Mouse (Mus musculus) kidney, postnatal 0 days (tissue): Measurements from ENCODE around the gene Cadm4. TPM values are rescaled to one million over a fixed set of nuclear protein-coding genes. Genes with fewer than 3 reads are reported as not detected.

Experiments
- ATAC-seq: fragments of 200-750 bp; cut with Nextera tagmentation; replicated peaks from 2 replicates; pipeline ENCODE4 v1.8.0; 2017; ENCODE audit warnings: low read depth, moderate number of reproducible peaks, moderate TSS enrichment, moderate library complexity; ENCODE audit not compliant: low FRiP score
- DNase-seq: peaks from one replicate; pipeline ENCODE4 v3.0.0-alpha.2; 2016; ENCODE audit warnings: low spot score
- H3K27ac ChIP-seq: fragments of 300-500 bp; sonication (generic); 2 replicates; pipeline ENCODE4 v1.5.1; 2014; ENCODE audit warnings: mild to moderate bottlenecking
- H3K27me3 ChIP-seq: fragments of 300-500 bp; sonication (generic); 2 replicates; pipeline ENCODE4 v1.6.1; 2014; ENCODE audit warnings: low read length, mixed read lengths; ENCODE audit not compliant: insufficient read depth
- H3K36me3 ChIP-seq: fragments of 300-500 bp; sonication (generic); 2 replicates; pipeline ENCODE4 v1.6.1; 2014; ENCODE audit warnings: low read length, mixed read lengths; ENCODE audit not compliant: insufficient read depth
- H3K4me1 ChIP-seq: fragments of 300-500 bp; sonication (generic); replicated peaks from 2 replicates; pipeline ENCODE4 v1.6.1; 2014; ENCODE audit warnings: antibody characterized with exemption, low read length, mixed read lengths; ENCODE audit not compliant: insufficient read depth
- H3K4me2 ChIP-seq: fragments of 300-500 bp; sonication (generic); 2 replicates; pipeline ENCODE4 v1.6.1; 2014; ENCODE audit warnings: mild to moderate bottlenecking, low read length, moderate library complexity, mixed read lengths
- H3K4me3 ChIP-seq: fragments of 300-500 bp; sonication (generic); replicated peaks from 2 replicates; pipeline ENCODE4 v1.5.1; 2014; ENCODE audit warnings: low read depth, low read length
- H3K9ac ChIP-seq: fragments of 300-500 bp; sonication (generic); 2 replicates; pipeline ENCODE4 v1.6.1; 2014; ENCODE audit warnings: low read depth, low read length
- H3K9me3 ChIP-seq: fragments of 300-500 bp; sonication (generic); replicated peaks from 2 replicates; pipeline ENCODE4 v1.6.1; 2016; ENCODE audit warnings: low read length, inconsistent platforms, mixed read lengths
- CTCF ChIP-seq: IDR thresholded peaks from 2 replicates; pipeline ENCODE4 v1.5.1; 2016; ENCODE audit warnings: antibody characterized with exemption, low read depth, mild to moderate bottlenecking, moderate library complexity
- WGBS: fragments of 180-500 bp; shearing (Covaris S2); extraction: QIAGEN DNeasy Blood & Tissue Kit; methylation state at CpG from one replicate; pipeline ENCODE4 v1.1.7; 2014; 5-methylcytosine and 5-hydroxymethylcytosine counted together
- polyA plus RNA-seq: library from polyadenylated mRNA; unstranded; fragments of >200 nt; fragmentation: Nextera tagmentation; extraction: Ambion mirVana; gene quantifications from 2 replicates; pipeline ENCODE4 v1.2.1, GENCODE M21; 2015

Gene Cadm4
- polyA plus RNA-seq, 1 experiment from 2014 or later: 7.1 TPM

DNA sequence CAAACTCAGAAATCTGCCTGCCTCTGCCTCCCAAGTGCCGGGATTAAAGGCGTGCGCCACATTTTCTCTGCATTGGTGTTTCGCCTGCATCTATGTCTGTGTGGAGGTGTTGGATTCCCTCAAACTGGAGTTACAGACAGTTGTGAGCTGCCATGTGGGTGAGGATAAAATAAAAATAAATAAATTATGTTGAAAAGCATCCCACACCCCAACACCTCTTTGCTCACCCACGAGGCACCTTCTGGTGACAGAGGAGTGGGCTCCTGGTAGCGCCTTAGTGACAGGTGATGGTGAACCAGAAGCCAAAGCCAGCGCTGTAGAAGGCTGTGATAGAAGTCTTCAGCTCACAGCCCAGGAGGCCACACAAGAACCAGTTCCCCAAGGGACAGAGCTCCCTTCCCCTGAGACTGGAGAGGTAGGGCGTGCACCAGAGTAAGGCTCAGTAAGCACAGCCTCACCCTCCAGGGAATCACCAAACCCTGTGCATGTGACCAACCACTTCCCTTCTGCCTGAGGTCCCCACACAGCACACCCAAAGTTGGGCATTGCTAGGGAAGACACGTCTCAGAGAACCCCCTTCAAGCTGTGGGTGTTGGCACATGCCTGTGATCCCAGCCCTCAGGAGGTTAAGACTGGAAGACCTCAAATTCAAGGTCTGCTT is 36.4 kb upstream of the Cadm4 start:
- Histone ChIP-seq H3K4me2 (no peak overlapping the region), H3K36me3 (no peaks in the 10 kb centered on the region), H3K27me3 (no peaks in the 10 kb centered on the region), H3K4me1 (no peaks in the 10 kb centered on the region), H3K27ac (no peak overlapping the region), H3K9ac (no peak overlapping the region), H3K9me3 (no peaks in the 10 kb centered on the region), H3K4me3 (no peak overlapping the region)
- TF ChIP-seq CTCF: no peak
- 88% methylated on average over 9 of the region's 9 CpGs for WGBS
- ATAC-seq: no peak
- DNase-seq: no peak

DNA sequence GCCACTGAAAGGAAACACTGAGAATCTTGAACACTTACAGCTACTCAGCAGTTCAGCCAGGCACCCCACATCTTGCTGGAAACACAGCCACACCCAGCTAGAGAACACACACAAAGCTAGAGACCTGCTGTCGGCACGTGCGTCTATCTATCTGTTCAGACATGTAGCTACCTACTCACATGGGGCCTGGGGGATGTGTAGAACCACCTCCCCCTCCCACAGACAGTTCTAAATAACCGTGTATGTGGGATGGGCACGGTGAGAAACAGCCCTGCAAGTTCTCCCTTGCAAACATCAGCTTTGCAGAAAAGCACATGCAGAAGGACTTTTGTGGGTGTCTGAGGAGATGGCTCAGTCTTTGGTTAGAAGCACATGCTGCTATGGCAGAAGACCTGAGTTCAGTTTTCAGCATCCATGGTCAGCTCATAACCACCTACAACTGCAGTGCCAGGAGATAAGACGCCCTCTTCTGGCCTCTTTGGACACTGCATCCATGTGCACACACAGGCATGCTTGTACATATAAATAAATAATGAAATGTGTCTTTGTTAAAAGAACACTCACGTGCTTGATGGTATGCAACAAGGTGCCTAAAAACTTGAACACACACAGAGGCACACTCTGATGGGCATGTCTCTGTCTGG is 35.0 kb upstream of the Cadm4 start:
- 76% methylated on average over 7 of the region's 7 CpGs for WGBS
- Histone ChIP-seq H3K4me1 (no peaks in the 10 kb centered on the region), H3K27ac (no peak overlapping the region), H3K9ac (no peak overlapping the region), H3K4me3 (no peak overlapping the region), H3K4me2 (no peak overlapping the region), H3K9me3 (no peaks in the 10 kb centered on the region), H3K27me3 (no peaks in the 10 kb centered on the region), H3K36me3 (no peaks in the 10 kb centered on the region)
- TF ChIP-seq CTCF: 0 out of 2 replicates have a peak, but pooled peaks have one; percentile 9
- ATAC-seq (no peak), DNase-seq (no peak)

DNA sequence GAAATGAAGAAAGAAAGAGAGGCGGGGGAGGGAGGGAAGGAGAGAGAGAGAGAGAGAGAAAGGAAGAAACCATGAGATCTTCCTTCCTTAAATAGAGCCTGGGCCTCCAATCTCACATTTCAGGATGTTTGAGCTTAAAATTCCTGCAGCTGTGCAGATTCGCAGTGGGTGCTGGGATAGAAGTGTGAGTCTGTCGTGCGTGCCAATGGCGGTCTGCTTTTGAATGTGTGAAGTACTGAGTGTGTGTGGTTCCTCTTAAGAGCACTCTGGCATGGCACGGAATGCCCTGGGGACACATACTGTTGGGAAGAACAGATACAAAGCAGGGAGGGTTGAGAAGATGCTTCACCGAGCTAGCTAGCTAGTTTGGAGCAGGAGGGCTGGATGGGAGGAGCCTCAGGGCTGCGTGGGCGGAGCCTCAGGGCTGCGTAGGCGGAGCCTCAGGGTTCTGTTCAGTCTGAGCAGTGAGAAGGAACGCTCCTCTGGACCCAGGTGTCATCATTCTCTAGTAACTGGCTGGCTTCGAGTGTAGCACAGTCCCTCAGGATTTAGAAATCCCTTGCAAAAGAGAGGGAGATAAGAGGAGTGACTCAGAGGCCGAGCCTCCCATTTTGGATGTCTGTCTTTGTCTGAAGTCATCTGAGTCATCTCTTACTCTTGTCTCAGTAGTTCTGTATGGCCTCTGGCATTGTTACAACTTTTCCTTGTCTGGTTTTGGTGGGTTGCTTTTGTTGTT is 32.9 kb upstream of the Cadm4 start:
- Histone ChIP-seq H3K36me3 (no peaks in the 10 kb centered on the region), H3K4me3 (no peak overlapping the region), H3K27ac (no peak overlapping the region), H3K4me2 (no peak overlapping the region), H3K4me1 (no peaks in the 10 kb centered on the region), H3K9ac (no peak overlapping the region), H3K9me3 (no peaks in the 10 kb centered on the region), H3K27me3 (no peaks in the 10 kb centered on the region)
- TF ChIP-seq CTCF: no peak
- WGBS: 59% methylated on average over 14 of the region's 14 CpGs
- ATAC-seq (peak; percentile 68; the same call in 1 of the 2 replicates), DNase-seq (no peak)

GRCm38 (mm10) chr7:24450585-24451017 is 31.2 kb upstream of the Cadm4 start:
- H3K4me2 ChIP-seq: no peak overlapping the region
- 59% methylated on average over 9 of the region's 9 CpGs for WGBS
- no peak overlapping the region for H3K4me3 ChIP-seq
- ATAC-seq (no peak), DNase-seq (no peak)
- TF ChIP-seq CTCF: no peak
- H3K9me3 ChIP-seq: no peaks in the 10 kb centered on the region
- H3K4me1 ChIP-seq: no peaks in the 10 kb centered on the region
- no peak overlapping the region for H3K9ac ChIP-seq
- no peak overlapping the region for H3K27ac ChIP-seq
- H3K27me3 ChIP-seq: no peaks in the 10 kb centered on the region
- no peaks in the 10 kb centered on the region for H3K36me3 ChIP-seq

- WGBS: 51% methylated on average over 9 of the region's 9 CpGs
- H3K4me3 ChIP-seq: no peak within 1 kb of the TSS
- no peak for DNase-seq
- H3K27me3 ChIP-seq: no peaks in the 10 kb centered on the region
- no peak within 1 kb of the TSS for H3K4me2 ChIP-seq
- no peak within 1 kb of the TSS for H3K9ac ChIP-seq
- H3K9me3 ChIP-seq: no peaks in the 10 kb centered on the region
- no peaks in the 10 kb centered on the region for H3K36me3 ChIP-seq
- H3K27ac ChIP-seq: no peak within 1 kb of the TSS
- ATAC-seq: no peak
- no peak for TF ChIP-seq CTCF
- no peaks in the 10 kb centered on the region for H3K4me1 ChIP-seq
Observed at GRCm38 (mm10) chr7:24451855-24452311, 29.9 kb upstream of the Cadm4 start, which contains the start of gene Irgc1. Irgc1 (minus strand) TSS chr7:24452297.

- Histone ChIP-seq H3K9ac (no peak overlapping the region), H3K4me1 (no peaks in the 10 kb centered on the region), H3K36me3 (no peaks in the 10 kb centered on the region), H3K4me3 (no peak overlapping the region), H3K27ac (no peak overlapping the region), H3K27me3 (no peaks in the 10 kb centered on the region), H3K9me3 (no peaks in the 10 kb centered on the region), H3K4me2 (no peak overlapping the region)
- ATAC-seq: no peak
- DNase-seq: no peak
- WGBS: 74% methylated on average over 2 of the region's 2 CpGs
- no peak for TF ChIP-seq CTCF
Observed at GRCm38 (mm10) chr7:24454199-24454598, 27.6 kb upstream of the Cadm4 start.
